Mouse (Mus musculus): ENCODE results near the gene Gm9958.

GRCm38 (mm10) chr5:90393764-90394163 lies 26.8 kb downstream of the Gm9958 start:
- TF ChIP-seq EP300 (IDR thresholded peaks at IDR 0.05; ENCODE audit: low read depth) = no peak
- no peak for TF ChIP-seq CTCF (IDR thresholded peaks at IDR 0.05; ENCODE audit: low read depth)

Measured in liver, postnatal 0 days (tissue).